Mouse (Mus musculus) bone marrow macrophage, adult 2 months (primary cell): ENCODE measurements around the gene Sctr.

Source experiments
- CTCF ChIP-seq: IDR thresholded peaks from 2 replicates; pipeline ENCODE4 v1.5.1; 2012; ENCODE audit warnings: low read depth, mild to moderate bottlenecking, low read length, moderate library complexity
- POLR2A ChIP-seq: IDR thresholded peaks from 2 replicates; pipeline ENCODE4 v1.6.1; 2012; ENCODE audit warnings: mild to moderate bottlenecking, low read depth, low read length, borderline replicate concordance

DNA sequence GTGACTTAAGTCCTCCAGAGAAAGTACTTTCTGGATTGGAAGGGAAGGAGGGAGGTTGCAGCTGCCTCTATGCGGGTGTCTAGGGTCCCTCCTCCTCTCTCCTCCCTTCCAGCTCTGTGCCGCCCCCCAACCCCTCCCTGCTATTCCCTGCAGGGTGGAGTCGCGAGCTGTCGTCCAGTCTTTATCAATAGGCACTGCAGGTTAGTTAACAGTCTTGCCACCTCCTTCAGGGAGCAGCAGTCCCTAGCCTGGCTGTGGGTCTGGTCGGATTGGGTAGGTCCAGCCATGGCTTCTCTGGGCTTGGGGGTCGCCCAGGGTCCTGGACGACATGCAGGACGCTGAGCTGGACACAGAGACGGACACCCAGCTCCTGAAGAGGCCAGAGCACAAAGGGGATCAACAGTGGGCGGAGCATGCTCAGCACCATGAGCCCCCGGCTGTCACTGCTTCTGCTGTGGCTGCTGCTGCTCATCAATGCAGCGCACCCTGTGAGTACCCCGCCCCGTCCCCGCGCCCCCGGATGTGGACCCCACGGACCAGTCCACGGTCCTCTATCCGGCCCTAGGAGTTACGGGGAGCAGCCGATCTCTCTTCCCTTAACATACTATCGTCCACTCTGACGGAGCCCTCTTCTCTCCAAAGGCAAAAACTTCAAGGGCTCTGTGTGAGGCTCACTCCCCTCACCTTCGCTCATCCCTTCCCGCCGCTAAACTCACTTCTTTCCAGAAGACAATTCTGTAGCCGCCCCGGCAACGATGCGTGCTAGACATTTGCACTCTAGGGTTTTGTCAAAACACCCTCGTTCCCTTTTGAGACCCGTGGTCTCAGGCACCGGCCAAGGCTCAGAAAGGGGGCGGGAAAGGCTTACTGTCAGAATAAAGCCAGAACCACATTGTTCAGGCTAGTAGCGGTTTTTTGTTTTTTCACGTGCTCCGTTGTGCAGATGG, at the start of gene Sctr:
- TF ChIP-seq CTCF (no peak), POLR2A (no peak)
